Mouse (Mus musculus): ENCODE measurements around the gene Apoc4. TPM values are rescaled to one million over a fixed set of nuclear protein-coding genes. Genes with fewer than 3 reads are reported as not detected.
A peak's percentile ranks its signal among the peaks of the same experiment; 100 is the strongest.
"Not testable (repeated sequence)": the region's sequence is repeated elsewhere in the genome, so short reads cannot be mapped to it uniquely, and the experiment has no call there.

Gene Apoc4
- polyA plus RNA-seq, 1 experiment: not detected

DNA sequence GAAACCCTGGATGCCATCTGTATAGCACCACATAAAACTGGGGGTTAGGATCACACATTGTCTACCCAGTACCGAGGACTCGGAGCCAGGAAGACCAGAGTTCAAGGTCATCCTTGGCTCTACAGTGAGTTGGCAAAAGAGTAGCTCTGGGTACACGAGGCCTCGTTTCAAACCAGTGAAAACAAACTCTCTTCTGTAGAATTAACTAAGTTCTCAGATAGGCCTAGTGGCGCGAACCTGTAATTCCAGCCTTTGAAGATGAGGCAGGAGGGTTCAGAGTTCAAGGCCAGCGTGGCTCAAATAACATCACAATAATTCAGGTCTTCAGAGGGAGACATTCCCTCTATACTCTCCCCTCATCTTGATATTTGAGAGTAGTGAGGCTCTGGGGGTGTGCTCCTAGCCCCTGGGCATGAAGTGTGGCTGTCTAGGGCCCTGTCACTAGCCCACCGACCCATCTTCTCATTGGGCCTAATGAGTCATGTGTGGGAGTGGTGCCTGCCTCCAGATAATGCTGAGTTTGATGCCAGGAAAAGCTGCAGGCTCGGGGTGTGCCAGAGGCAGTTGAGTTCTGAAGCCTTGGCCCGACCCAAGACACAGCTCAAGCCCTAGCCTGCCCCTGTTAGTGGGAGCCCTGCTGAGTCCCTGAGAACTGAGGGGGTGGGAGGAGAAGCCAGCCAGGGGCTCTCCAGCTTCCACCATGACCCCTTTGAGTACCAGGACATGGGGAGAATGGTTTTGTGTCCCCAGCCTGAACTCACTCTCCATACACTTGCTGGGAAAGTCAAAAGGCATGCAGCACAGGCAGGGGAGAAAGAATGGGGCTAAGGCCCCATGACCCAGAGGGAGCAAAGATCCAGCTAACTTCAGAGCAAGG is 13.3 kb upstream of the Apoc4 start:
- peak overlapping the region; percentile 98 for H3K27ac ChIP-seq (ENCODE audit: insufficient read depth, low read depth, low read length)
- no peak; the same call in 1 of the 2 replicates for TF ChIP-seq POLR2A (IDR thresholded peaks at IDR 0.05; ENCODE audit: borderline replicate concordance, low read depth, low read length)
- peaks cover 41% of the 10 kb centered on the region for H3K4me1 ChIP-seq (ENCODE audit: control insufficient read depth, insufficient read depth, low read length)
- H3K4me3 ChIP-seq (ENCODE audit: insufficient read depth, low read length): no peak overlapping the region

DNA sequence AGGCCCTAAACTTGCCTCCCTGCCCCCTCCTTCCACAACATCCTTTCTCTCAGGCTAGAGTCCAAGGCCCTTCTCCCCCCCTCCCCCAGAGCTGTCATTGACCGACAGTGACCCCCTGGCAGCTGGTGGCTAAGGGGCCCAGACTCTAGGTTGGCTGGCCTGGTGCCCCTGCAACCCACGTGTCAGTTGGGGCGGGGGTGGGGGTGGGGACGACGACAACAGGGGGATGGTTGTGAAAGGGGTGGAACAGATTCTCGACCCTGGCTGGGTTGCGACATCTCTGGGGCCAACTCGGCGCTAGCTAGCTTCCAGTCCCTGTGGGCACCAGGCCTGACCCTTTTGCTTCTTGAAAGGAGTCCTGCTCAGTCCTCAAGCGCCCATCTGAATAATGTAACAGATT is 12.1 kb upstream of the Apoc4 start:
- TF ChIP-seq POLR2A (IDR thresholded peaks at IDR 0.05; ENCODE audit: borderline replicate concordance, low read depth, low read length) (no peak), CTCF (IDR thresholded peaks at IDR 0.05; ENCODE audit: low read depth, low read length) (no peak)
- Histone ChIP-seq H3K4me1 (ENCODE audit: control insufficient read depth, insufficient read depth, low read length) (peaks cover 37% of the 10 kb centered on the region), H3K27ac (ENCODE audit: insufficient read depth, low read depth, low read length) (peak overlapping the region; percentile 98), H3K4me3 (ENCODE audit: insufficient read depth, low read length) (no peak overlapping the region)

DNA sequence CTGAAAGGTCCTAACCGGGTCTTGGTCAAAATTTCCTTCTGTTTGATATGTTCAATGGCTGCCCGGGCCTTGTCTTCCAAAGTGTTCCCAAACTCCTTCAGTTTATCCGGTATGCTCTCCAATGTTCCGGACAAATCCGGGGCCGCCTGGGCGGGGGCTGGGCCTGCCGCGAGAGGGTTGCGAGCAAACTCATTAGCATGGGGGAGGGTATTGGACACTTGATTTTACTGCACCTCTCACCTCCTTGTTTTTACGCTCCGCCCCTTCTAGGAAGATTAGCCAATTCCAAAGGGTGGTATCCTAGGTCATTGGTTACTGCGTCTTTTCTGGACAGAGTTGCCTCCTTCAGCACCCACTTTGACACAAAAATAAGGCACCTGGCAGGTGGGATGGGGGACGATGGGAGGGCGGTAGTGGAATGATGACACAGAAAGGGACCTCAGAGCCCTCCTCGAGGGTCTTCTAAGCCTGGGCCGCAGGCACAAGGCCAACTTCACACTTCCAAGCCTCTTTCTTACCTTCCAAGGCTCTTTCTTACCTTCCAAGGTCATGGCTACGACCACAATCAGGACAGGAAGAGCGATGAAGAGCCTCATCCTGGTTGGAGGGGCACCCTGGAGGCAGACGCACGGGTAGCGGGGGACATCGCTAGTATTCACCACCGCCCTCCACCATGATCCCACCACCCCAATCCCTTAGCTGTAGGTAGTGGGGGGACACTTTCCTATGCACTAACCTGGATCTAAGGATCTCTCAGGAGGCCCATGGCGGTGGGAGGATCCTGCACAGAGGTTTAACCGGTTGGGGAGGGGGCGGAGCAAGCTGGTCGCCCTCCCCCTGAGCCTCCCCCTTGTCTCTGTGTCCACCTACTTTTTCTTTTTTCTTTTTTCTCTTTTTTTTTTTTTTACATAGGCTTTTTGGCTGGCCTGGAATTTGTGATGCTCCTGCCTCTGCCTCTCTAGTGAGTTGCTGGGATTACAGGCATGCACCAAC is 10.9 kb upstream of the Apoc4 start, which contains the start of gene Apoc1:
Gene Apoc1 (minus strand): TSS at position 788 of the 993 bp plus-strand sequence.
- no peak within 1 kb of the TSS for H3K4me3 ChIP-seq (ENCODE audit: insufficient read depth, low read length)
- H3K27ac ChIP-seq (ENCODE audit: insufficient read depth, low read depth, low read length): peak within 1 kb of the TSS; percentile 98
- peaks cover 37% of the 10 kb centered on the region for H3K4me1 ChIP-seq (ENCODE audit: control insufficient read depth, insufficient read depth, low read length)
- no peak for TF ChIP-seq POLR2A (IDR thresholded peaks at IDR 0.05; ENCODE audit: borderline replicate concordance, low read depth, low read length)
- no peak for TF ChIP-seq CTCF (IDR thresholded peaks at IDR 0.05; ENCODE audit: low read depth, low read length)

DNA sequence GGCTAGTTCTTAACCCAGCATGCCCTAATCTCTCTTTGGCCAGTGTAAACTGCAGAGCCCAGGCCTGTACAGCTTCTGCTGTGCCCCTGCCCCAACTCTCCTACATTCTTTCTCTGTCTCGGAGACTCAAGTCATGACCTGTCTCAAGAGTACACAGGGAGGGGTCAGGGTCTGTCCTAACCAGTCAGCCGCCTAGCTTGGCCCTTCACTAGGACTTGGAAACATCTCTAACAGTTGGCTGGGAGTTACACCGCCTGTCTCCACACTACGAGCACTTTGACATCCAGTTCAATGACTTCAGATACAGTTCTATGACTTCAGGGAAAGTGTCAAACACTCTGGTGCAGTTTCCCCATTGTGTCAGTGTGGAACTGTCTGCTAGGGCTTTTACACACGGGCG is 10.2 kb upstream of the Apoc4 start:
- no peak overlapping the region for H3K27ac ChIP-seq (ENCODE audit: insufficient read depth, low read depth, low read length)

DNA sequence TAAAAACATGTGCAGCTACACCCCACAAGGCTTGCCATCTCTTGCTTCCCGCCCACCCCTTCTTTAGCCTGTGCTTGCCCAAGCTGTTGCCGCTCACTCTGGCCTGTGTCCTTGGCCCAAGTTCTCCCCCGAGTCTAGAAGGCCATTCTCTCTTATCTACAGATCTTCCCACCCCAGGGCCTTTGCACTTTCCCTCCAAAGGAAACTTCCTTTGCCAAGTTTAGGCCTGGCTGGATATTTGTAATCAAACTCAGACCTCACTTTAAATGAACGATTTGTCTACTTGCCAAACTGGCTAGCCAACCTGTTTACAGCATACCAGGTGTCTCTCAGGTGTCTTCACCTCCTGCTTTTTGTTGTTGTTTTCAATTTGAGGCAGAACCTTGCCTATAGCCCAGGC is 9.6 kb upstream of the Apoc4 start:
- peaks cover 38% of the 10 kb centered on the region for H3K4me1 ChIP-seq (ENCODE audit: control insufficient read depth, insufficient read depth, low read length)
- H3K27ac ChIP-seq (ENCODE audit: insufficient read depth, low read depth, low read length): no peak overlapping the region
- H3K4me3 ChIP-seq (ENCODE audit: insufficient read depth, low read length): no peak overlapping the region
- TF ChIP-seq POLR2A (IDR thresholded peaks at IDR 0.05; ENCODE audit: borderline replicate concordance, low read depth, low read length) (no peak), CTCF (IDR thresholded peaks at IDR 0.05; ENCODE audit: low read depth, low read length) (no peak)

More for the DNA sequence above, 10.2 kb upstream of the Apoc4 start:
- no peak for TF ChIP-seq POLR2A (IDR thresholded peaks at IDR 0.05; ENCODE audit: borderline replicate concordance, low read depth, low read length)
- no peak for TF ChIP-seq CTCF (IDR thresholded peaks at IDR 0.05; ENCODE audit: low read depth, low read length)
- no peak overlapping the region for H3K4me3 ChIP-seq (ENCODE audit: insufficient read depth, low read length)
- peaks cover 42% of the 10 kb centered on the region for H3K4me1 ChIP-seq (ENCODE audit: control insufficient read depth, insufficient read depth, low read length)

DNA sequence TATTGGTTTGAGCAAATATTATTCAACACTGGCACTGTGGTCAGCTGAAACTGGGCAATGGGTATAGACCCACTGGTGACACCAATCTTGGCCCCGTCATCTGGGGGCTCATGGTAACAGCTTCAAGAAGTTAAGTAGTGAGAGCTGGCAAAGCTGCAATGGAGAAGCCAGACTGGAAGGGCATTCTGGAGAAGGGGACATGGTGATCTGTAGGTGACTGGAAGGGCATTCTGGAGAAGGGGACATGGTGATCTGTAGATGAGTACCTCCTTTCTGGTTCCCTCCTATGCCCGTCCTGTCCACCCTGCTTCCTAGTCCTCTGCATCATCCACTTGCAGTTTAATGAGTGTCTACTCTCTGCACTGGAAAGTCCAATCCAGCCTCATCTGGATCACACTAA is 7.3 kb upstream of the Apoc4 start:
- TF ChIP-seq POLR2A (IDR thresholded peaks at IDR 0.05; ENCODE audit: borderline replicate concordance, low read depth, low read length): no peak
- no peak for TF ChIP-seq CTCF (IDR thresholded peaks at IDR 0.05; ENCODE audit: low read depth, low read length)
- Histone ChIP-seq H3K4me3 (ENCODE audit: insufficient read depth, low read length) (no peak overlapping the region), H3K27ac (ENCODE audit: insufficient read depth, low read depth, low read length) (no peak overlapping the region), H3K4me1 (ENCODE audit: control insufficient read depth, insufficient read depth, low read length) (peaks cover 34% of the 10 kb centered on the region)

DNA sequence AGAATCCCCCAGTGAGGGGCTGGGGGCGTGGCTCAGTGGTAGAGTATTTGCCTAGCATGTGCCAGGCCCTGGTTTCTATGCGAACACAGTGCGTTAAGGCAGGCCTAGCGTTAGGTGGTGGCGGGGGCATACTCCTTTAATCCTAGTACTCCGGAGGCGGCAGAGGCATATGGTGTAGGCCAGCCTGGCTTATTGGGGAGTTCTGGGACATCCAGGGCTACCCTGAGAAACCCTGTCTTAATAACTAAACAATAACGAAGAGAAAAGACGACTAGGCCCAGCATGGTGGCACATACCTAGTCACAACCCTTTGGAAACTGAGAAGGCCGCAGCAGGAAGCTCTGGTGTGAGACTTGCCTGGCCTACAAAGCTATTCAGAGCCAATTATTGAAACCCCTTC is 6.8 kb upstream of the Apoc4 start:
- peaks cover 35% of the 10 kb centered on the region for H3K4me1 ChIP-seq (ENCODE audit: control insufficient read depth, insufficient read depth, low read length)
- TF ChIP-seq CTCF (IDR thresholded peaks at IDR 0.05; ENCODE audit: low read depth, low read length): no peak
- no peak for TF ChIP-seq POLR2A (IDR thresholded peaks at IDR 0.05; ENCODE audit: borderline replicate concordance, low read depth, low read length)
- no peak overlapping the region for H3K27ac ChIP-seq (ENCODE audit: insufficient read depth, low read depth, low read length)
- H3K4me3 ChIP-seq (ENCODE audit: insufficient read depth, low read length): no peak overlapping the region

DNA sequence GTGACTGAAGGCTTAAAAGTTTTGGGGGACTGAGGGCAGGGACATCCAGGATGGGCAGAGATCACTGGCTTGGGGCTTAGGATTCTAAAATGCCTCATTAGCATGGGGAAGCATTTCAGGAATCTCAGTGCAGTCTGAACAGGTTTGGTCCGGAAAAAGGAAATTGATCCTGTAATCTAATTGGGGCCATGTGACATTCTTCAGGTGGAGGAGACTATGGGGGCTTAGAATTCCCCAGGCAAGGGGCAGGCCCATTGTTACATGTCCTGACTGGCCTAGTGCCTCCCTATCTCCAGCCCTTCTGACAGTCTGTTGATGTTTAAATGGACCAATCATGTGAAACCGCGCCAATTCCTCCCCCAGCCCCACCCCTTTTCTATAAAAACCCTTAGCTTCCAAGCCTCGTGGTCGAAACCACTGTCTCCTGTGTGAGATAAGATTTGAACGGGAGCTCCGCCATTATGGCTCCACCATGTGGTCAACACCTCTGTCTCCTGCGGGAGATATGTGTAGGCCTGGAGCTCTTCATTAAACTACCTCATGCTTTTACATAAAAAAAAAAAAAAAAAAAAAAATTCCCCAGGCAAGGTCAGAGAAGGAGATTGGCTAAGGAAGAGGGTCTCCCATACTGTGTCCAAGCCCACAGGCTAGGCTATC is 5.8 kb upstream of the Apoc4 start:
- H3K4me1 ChIP-seq (ENCODE audit: control insufficient read depth, insufficient read depth, low read length): peaks cover 31% of the 10 kb centered on the region
- H3K27ac ChIP-seq (ENCODE audit: insufficient read depth, low read depth, low read length); H3K4me3 ChIP-seq (ENCODE audit: insufficient read depth, low read length): not testable (repeated sequence)

DNA sequence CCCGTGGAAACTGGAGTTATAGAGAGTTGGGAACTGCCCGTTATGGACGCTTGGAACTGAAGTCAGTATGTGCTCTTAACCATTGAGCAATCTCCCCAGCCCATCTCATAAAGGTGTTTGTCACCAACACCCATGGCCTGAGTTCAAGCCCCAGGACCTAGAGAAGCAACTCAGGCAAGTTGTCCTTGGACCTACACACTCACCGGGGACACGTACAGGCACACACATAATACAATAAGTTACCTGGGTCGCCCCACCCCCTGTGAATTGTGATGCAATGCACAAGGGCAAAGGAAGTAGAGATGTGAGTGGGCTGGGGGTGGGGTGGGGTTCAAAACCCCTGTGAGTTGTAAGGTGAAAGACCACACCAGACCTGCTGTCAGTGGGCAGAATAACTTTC is 5.2 kb upstream of the Apoc4 start:
- Histone ChIP-seq H3K27ac (ENCODE audit: insufficient read depth, low read depth, low read length) (no peak overlapping the region), H3K4me1 (ENCODE audit: control insufficient read depth, insufficient read depth, low read length) (peaks cover 31% of the 10 kb centered on the region), H3K4me3 (ENCODE audit: insufficient read depth, low read length) (no peak overlapping the region)
- TF ChIP-seq POLR2A (IDR thresholded peaks at IDR 0.05; ENCODE audit: borderline replicate concordance, low read depth, low read length) (no peak), CTCF (IDR thresholded peaks at IDR 0.05; ENCODE audit: low read depth, low read length) (no peak)
